Mouse (Mus musculus) erythroid progenitor cell, adult 5-6 weeks (primary cell): ENCODE data around the gene Ambra1. TPM values are rescaled to one million over a fixed set of nuclear protein-coding genes. Genes with fewer than 3 reads are reported as not detected.

Source experiments
- ATAC-seq: replicated peaks from 2 replicates; pipeline ENCODE4 v1.8.0; 2016; ENCODE audit warnings: moderate number of reproducible peaks, mild to moderate bottlenecking, moderate TSS enrichment, inconsistent platforms; ENCODE audit not compliant: poor library complexity, low FRiP score, severe bottlenecking
- total RNA-seq, 2 experiments: library from RNA; stranded (forward) in 1 of 2; stranded (reverse) in 1 of 2; fragments of 150-400 nt in 1 of 2; fragments of 186-747, 209-891 nt in 1 of 2; gene quantifications; 2 replicates each; pipeline versions ENCODE4 v1.2.3 to v1.2.4; 2015 to 2017; ENCODE audit warnings: low replicate concordance in 2 of 2

Gene Ambra1
- total RNA-seq, 2 experiments from 2014 or later = 19.7 to 20.7 TPM

GRCm38 (mm10) chr2:91931328-91932159, 201.6 kb downstream of the Ambra1 start:
- ATAC-seq = no peak

- ATAC-seq = no peak
These were observed 202.3 kb downstream of the Ambra1 start, which contains the start of gene Mdk for GRCm38 (mm10) chr2:91932160-91932711. Gene Mdk (minus strand): TSS chr2:91932297.

- ATAC-seq = no peak
These were observed 202.9 kb downstream of the Ambra1 start for GRCm38 (mm10) chr2:91932737-91933350.

- no peak for ATAC-seq
These were observed 203.5 kb downstream of the Ambra1 start for GRCm38 (mm10) chr2:91933471-91933870.

GRCm38 (mm10) chr2:91934016-91934415, 204.1 kb downstream of the Ambra1 start:
- ATAC-seq = no peak

- ATAC-seq = no peak
These were observed 205.0 kb downstream of the Ambra1 start for GRCm38 (mm10) chr2:91934826-91935525.

GRCm38 (mm10) chr2:91936154-91936553, 206.2 kb downstream of the Ambra1 start:
- no peak for ATAC-seq

- ATAC-seq = no peak
These were observed 209.5 kb downstream of the Ambra1 start for GRCm38 (mm10) chr2:91939303-91939935.

GRCm38 (mm10) chr2:91942356-91942755, 212.4 kb downstream of the Ambra1 start:
- ATAC-seq = no peak

GRCm38 (mm10) chr2:91944170-91944950, 214.4 kb downstream of the Ambra1 start:
- ATAC-seq = peak; percentile 41

GRCm38 (mm10) chr2:91945483-91945882, 215.5 kb downstream of the Ambra1 start, which contains the start of gene Gm9821:
Gene Gm9821 (plus strand): TSS chr2:91945703.
- no peak for ATAC-seq

GRCm38 (mm10) chr2:91946836-91947235, 216.9 kb downstream of the Ambra1 start:
- no peak for ATAC-seq

GRCm38 (mm10) chr2:91947397-91948150, 217.6 kb downstream of the Ambra1 start:
- peak; percentile 53 for ATAC-seq

- peak; percentile 50 for ATAC-seq
These were observed 218.2 kb downstream of the Ambra1 start for GRCm38 (mm10) chr2:91948151-91948509.

- ATAC-seq = peak; percentile 33
These were observed 218.9 kb downstream of the Ambra1 start for GRCm38 (mm10) chr2:91948792-91949241.

GRCm38 (mm10) chr2:91949411-91950274, 219.7 kb downstream of the Ambra1 start:
- ATAC-seq = 0 out of 2 replicates have a peak, but pooled peaks have one; percentile 9
